Mouse (Mus musculus) G1E (cell line): ENCODE results near the gene Smg6. TPM values are rescaled to one million over a fixed set of nuclear protein-coding genes. Genes with fewer than 3 reads are reported as not detected.

ENCODE experiments used
- ATAC-seq: 2 replicates; pipeline ENCODE4 v1.8.0; 2016; ENCODE audit warnings: mild to moderate bottlenecking; ENCODE audit not compliant: insufficient number of reproducible peaks, poor library complexity, low FRiP score, severe bottlenecking; ENCODE audit errors: extremely low read depth
- DNase-seq: peaks from one replicate; pipeline ENCODE4 v3.0.0; 2012; ENCODE audit warnings: low spot score
- H3K27me3 ChIP-seq: 2 replicates; pipeline ENCODE4 v1.6.1; 2012; ENCODE audit warnings: mild to moderate bottlenecking, low read length, inconsistent platforms; ENCODE audit not compliant: insufficient read depth
- H3K36me3 ChIP-seq: replicated peaks from 2 replicates; pipeline ENCODE3; 2012; ENCODE audit warnings: mild to moderate bottlenecking, inconsistent platforms
- H3K4me1 ChIP-seq: 2 replicates; pipeline ENCODE4 v1.6.1; 2012; ENCODE audit warnings: low read depth, low read length, inconsistent platforms, mixed read lengths; ENCODE audit not compliant: insufficient read depth
- H3K4me3 ChIP-seq: 2 replicates; pipeline ENCODE4 v1.5.1; 2012; ENCODE audit warnings: low read depth, mild to moderate bottlenecking, inconsistent platforms, low read length, moderate library complexity, mixed read lengths
- H3K9me3 ChIP-seq: replicated peaks from 2 replicates; pipeline ENCODE4 v1.6.1; 2012; ENCODE audit warnings: inconsistent platforms
- CTCF ChIP-seq: IDR thresholded peaks from 2 replicates; pipeline ENCODE4 v1.5.1; 2012; ENCODE audit warnings: low read depth, low read length, inconsistent platforms, mixed read lengths
- GATA1 ChIP-seq: IDR thresholded peaks from 2 replicates; pipeline ENCODE4 v1.6.1; 2012; ENCODE audit warnings: borderline replicate concordance, low read length, inconsistent platforms, mixed read lengths
- GATA2 ChIP-seq: IDR thresholded peaks from 2 replicates; pipeline ENCODE4 v1.6.1; 2012; ENCODE audit warnings: low read depth, low read length, inconsistent platforms, borderline replicate concordance
- POLR2AphosphoS5 ChIP-seq: IDR thresholded peaks from 2 replicates; pipeline ENCODE4 v1.6.1; 2012; ENCODE audit warnings: low read depth, low read length, inconsistent platforms; ENCODE audit not compliant: insufficient replicate concordance
- TAL1 ChIP-seq: conservative IDR thresholded peaks from 2 replicates; pipeline ENCODE4 v1.6.1; 2012; ENCODE audit warnings: low read depth, low read length, inconsistent platforms, mixed read lengths
- polyA plus RNA-seq: library from polyadenylated mRNA; stranded (reverse); fragments of >175 nt; gene quantifications from 2 replicates; pipeline ENCODE4 v1.2.3, GENCODE M21; 2012
- total RNA-seq, 2 experiments: library from RNA; stranded (forward) in 1 of 2; stranded (reverse) in 1 of 2; fragments of 200-1000 nt in 1 of 2; fragments of >200 nt in 1 of 2; fragmentation: Nextera tagmentation in 1 of 2; gene quantifications; 2 replicates each; pipeline ENCODE4 v1.2.3; 2014 to 2017

The Smg6 gene
- total and polyA plus RNA-seq, 3 experiments, result 17.4 to 54.3 (median 42.1) TPM

DNA sequence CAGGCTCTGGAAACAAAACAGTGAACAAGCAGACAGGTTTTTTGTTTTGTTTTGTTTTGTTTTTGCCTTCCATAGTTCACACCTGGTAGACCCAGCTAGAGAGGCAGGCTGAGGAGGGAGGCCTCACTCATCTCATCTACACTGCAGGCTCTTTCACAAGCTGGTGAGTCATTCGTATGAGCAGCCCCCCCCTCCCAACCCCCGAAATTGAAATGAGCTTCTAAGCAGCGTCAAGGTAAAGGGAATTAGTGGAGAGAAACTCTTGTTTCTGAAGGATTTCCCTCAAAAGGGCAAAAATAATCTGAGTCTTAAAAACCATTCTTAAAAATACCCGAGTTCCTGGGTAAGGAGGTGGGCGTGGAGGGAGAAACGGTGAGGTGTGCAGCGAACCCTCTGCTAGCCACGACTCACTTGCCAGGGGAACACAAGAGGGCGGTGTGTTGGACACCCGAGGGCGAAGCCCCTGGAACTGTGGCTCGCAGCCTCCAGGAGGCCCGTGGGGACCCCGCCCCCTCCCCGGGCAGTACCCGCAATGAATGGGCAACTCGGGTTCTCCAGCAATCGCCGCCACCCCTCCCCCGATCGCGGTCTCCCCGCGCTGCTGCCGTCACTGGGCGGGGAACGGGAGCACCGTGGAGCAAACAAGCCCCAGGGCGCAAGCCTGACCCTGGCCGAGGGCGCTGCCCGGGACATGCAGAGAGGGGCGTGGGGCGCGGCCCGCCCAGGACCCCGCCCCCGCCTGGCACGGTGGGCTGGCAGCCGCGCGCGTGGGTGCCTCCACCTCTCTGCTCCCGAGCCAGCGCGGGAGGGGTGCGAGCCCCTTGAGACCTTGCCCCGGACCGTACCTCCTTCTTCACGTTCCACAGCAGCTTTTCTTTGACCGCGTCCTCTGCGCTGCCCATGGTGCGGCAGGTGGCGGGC lies 29.4 kb upstream of the Smg6 start:
- no peak for TF ChIP-seq TAL1
- TF ChIP-seq GATA2, result no peak
- TF ChIP-seq POLR2AphosphoS5, result no peak
- TF ChIP-seq CTCF, result no peak
- no peak for TF ChIP-seq GATA1
- Histone ChIP-seq H3K9me3 (no peaks in the 10 kb centered on the region), H3K4me1 (peaks cover 39% of the 10 kb centered on the region), H3K36me3 (peaks cover 32% of the 10 kb centered on the region), H3K27me3 (no peaks in the 10 kb centered on the region), H3K4me3 (peak overlapping the region; percentile 88)
- ATAC-seq (no peak), DNase-seq (peak; percentile 56)

DNA sequence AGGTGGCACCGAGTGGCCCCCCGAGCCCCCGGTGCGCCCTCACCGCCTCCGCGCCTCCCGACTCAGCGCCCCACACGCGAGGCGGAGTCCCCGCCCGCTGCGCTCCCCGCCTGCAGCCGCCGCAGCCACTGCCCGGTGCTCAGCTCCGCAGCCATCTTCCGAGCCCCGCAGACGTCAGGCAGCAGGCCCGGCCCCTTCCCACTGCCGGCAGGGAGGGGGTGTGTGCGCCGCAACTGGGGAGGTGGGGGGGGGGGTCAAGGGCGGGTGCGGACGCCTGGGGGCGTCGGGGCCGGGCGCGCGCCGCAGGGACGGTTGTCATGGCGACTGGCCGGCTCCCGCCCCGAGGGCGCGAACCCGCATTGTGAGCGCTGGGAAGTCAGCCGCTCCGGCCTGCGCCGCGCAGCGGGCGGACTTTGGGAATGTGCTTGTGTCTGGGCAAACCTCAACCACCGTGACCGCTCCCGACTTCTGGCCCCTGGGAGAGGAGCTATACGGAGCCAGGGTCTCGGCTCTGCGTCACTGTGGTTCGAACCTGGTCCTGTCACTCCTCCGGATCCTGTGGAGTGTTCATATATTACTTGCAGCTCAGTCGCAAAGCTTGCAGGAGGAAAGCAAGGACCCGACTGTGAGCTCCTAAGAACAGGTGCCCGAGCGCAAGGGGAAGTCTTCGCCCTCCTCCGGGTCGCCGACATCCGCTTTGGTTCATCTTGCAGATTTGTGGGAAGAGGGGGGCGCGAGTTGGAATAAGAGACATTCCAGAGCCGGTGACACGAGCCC lies 28.5 kb upstream of the Smg6 start, which contains the start of gene Sgsm2:
Sgsm2 (minus strand) TSS at position 160 of the 777 bp plus-strand sequence.
- Histone ChIP-seq H3K4me3 (peak within 1 kb of the TSS; percentile 88), H3K36me3 (peaks cover 39% of the 10 kb centered on the region), H3K27me3 (no peaks in the 10 kb centered on the region), H3K4me1 (peaks cover 47% of the 10 kb centered on the region), H3K9me3 (no peaks in the 10 kb centered on the region)
- no peak for TF ChIP-seq POLR2AphosphoS5
- no peak for TF ChIP-seq GATA1
- TF ChIP-seq CTCF, result no peak
- no peak for TF ChIP-seq GATA2
- TF ChIP-seq TAL1, result no peak
- DNase-seq (peak; percentile 78), ATAC-seq (no peak)

DNA sequence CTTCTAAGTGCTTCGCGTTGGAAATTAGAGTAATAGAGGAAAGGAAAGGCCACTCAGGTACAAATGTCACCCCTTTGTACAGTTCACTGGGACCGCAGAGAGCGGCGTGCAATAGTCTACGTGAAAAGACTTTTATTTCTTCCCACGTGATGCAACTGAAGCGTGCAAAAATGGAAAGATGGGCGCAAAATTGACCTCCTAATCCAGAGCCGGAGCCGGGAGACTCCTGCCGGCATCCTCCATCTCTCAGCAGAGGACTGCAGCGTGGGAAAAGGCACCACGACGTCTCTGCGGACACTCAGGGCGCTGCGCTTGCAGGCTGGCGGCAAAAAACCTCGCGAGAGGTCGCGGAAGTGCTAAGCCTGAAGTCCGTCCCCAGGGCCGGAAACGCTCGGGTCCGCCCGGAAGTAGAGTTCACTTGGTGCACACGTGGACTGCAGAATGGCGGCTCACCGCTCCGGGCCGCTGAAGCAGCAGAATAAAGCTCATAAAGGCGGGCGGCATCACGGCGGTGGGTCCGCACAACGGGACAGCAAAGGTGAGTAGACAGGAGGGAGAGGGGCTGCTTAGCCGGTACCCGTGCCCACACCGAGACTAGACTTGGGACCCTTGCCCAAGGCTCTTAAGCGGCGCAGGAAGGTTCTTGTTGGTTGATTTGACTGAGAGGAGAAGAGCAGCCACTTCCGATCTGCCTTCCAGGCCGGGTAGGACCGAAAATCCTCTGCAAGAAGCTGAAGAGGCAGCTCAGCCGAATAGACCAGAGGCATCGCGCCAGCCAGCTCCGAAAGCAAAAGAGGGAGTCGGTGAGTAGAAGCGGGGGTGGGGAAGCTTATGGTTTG lies 27.7 kb upstream of the Smg6 start, which contains the start of gene Tsr1:
Tsr1 (plus strand) TSS at position 394 of the 839 bp plus-strand sequence.
- ATAC-seq (peak; percentile 81), DNase-seq (peak; percentile 81)
- Histone ChIP-seq H3K27me3 (no peaks in the 10 kb centered on the region), H3K36me3 (peaks cover 43% of the 10 kb centered on the region), H3K9me3 (no peaks in the 10 kb centered on the region), H3K4me3 (peak within 1 kb of the TSS; percentile 88), H3K4me1 (peaks cover 53% of the 10 kb centered on the region)
- TF ChIP-seq GATA2, result no peak
- no peak for TF ChIP-seq TAL1
- TF ChIP-seq CTCF, result no peak

DNA sequence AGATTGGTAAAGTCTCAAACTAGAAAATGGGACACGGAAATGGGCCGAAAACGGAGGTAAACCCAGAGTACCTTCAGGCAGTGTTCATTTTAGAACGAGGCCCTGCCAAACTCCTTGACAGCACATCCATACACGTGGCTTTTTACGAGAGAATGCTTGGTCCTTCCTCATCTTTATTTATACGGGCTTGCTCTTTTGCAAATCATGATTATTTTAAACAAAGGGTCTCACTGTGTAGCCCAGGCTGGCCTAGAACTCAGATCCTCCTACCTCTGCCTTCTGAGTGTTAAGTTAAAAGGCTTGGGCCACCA lies 27.2 kb upstream of the Smg6 start:
- DNase-seq (no peak), ATAC-seq (no peak)
- Histone ChIP-seq H3K4me3 (peak overlapping the region; percentile 88), H3K9me3 (no peaks in the 10 kb centered on the region), H3K36me3 (peaks cover 49% of the 10 kb centered on the region), H3K4me1 (peaks cover 58% of the 10 kb centered on the region), H3K27me3 (no peaks in the 10 kb centered on the region)
- TF ChIP-seq POLR2AphosphoS5 (no peak), TAL1 (no peak), CTCF (no peak), GATA2 (no peak)

DNA sequence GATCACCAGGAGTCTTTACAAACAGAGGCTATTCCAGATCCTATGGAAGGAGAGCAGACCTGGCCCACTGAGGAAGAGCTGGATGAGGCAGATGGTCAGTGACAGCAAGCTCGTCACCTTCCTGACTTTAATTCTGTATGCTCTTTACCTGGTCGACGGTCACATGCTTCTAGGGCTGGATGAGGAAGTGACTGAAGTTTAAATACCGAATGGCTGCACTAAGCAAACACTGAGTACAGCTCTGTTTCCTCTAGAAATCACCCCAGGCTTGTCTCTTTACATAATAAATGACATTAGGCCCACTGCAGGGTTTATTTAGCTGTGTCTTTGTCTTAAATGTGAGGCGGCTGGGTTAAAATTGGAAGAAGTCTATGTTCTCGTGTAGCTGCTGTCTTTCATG lies 24.1 kb upstream of the Smg6 start:
- H3K27me3 ChIP-seq, result no peaks in the 10 kb centered on the region

More for the DNA sequence above, 24.1 kb upstream of the Smg6 start:
- ATAC-seq (no peak), DNase-seq (no peak)
- Histone ChIP-seq H3K4me3 (no peak overlapping the region; the same call in 1 of the 2 replicates), H3K36me3 (peaks cover 76% of the 10 kb centered on the region), H3K9me3 (no peaks in the 10 kb centered on the region), H3K4me1 (peaks cover 64% of the 10 kb centered on the region)
- TF ChIP-seq TAL1, result no peak
- TF ChIP-seq GATA2, result no peak
- TF ChIP-seq GATA1, result no peak
- TF ChIP-seq POLR2AphosphoS5, result no peak
- no peak for TF ChIP-seq CTCF
